Mouse (Mus musculus): ENCODE measurements at regions not wholly inside any gene's neighbourhood (a gene's known extent, or its start where the extent isn't known, plus 50 kb on each side); places are given as distances from the start of the nearest gene placed in this dataset.

DNA sequence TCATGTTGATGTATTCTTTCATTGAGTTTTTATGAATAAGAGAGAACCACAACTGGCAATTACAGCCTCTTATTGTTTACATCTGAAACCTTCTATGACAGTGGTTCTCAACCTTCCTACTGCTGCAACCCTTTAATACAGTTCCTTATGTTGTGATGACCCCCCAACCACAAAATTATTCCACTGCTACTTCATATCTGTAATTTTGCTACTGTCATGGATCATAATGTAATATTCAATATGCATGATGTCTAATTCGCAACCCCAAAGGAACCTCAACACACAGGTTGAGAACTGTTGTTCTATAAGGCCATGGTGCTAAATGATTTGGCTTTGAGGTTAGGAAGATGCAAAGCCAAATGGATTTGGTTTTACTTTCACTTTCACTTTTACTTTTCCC, 227.9 kb upstream of the Zic4 start:
- no peak for DNase-seq (ENCODE audit: low spot score)

GRCm38 (mm10) chr9:91135107-91135506, 227.1 kb upstream of the Zic4 start:
- no peak for DNase-seq (ENCODE audit: low spot score)

GRCm38 (mm10) chr9:91140651-91141050, 221.6 kb upstream of the Zic4 start:
- DNase-seq (ENCODE audit: low spot score): no peak

DNA sequence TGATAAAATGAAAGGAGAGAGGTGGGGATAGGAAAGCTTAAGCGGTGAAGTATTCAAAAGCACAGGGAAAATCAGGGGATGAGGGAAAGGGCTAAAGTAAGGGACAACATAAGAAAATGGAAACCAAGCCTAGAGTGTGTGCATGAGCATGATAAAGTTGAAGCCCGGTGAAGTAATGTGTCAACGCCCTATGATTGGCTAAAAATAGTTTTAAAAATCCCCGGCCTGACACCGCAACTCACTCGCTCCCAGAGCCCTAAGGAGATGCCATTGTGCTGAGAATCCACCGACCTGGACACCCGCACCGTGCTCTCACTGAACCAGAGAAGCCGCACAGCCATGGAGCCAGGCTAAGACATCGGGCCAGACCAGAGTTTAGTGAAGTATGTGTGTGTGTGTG, 210.3 kb upstream of the Zic4 start:
- DNase-seq (ENCODE audit: low spot score): no peak

DNA sequence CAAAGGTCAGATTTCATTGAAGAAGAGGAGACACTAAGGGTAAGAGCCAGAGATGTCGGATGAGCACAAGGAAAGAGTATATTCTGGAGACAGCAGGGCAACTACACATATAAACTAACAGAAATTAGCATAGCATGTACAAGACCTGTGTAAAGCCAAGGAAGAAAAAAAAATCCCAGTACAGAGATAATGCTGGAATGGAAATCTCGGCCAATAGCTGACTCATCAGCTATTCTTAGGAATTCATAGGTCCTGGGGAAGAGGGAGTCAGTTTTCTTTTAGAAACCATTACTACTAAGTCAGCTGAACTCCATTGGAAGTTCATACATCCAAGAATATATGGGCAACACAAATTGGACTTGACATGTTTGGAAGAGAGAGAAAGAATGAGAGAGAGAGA, 202.9 kb upstream of the Zic4 start:
- no peak for DNase-seq (ENCODE audit: low spot score)

DNA sequence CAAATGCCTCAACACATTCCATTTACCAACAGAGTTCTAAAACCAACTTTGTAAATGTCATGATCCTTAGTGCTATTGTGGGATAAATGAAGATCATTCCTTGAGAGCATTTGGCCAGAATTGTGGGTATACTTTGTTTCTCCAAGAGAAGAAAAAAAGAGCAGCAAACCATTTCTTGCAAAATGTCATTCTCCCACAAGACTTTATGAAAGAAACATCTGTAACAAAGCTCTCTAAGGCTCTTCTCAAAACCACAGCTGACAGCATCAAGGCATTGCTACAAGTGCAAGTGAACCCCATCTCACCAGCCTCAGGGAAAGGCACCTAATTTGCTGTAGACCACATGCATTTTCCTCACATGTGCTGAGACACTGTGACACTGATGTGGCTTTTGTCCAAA, 194.3 kb upstream of the Zic4 start:
- DNase-seq (ENCODE audit: low spot score): no peak

DNA sequence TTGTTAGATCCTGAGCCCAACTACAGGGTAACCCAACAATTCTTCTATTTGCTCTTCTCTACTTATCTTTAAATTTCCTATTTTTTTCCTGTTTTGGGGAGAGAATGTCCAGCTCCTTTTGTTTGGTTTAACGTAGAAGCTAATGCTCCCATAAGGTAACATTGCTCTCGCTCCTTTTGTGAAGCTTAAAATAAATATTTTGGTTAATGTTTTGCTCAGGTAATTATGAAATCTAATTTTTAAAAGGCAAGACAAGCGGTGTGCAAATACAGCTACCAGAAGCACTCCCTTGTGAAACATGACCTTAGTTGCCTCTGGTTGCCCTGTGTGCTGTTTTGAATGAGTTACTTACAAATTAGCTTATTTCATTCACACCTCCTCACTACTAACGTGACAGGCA, 169.0 kb upstream of the Zic4 start:
- DNase-seq (ENCODE audit: low spot score): no peak

- no peak for DNase-seq (ENCODE audit: low spot score)
These were observed 168.3 kb upstream of the Zic4 start for GRCm38 (mm10) chr9:91193954-91194353.

- DNase-seq (ENCODE audit: low spot score): no peak
These were observed 154.9 kb upstream of the Zic4 start for GRCm38 (mm10) chr9:91207281-91207680.

DNA sequence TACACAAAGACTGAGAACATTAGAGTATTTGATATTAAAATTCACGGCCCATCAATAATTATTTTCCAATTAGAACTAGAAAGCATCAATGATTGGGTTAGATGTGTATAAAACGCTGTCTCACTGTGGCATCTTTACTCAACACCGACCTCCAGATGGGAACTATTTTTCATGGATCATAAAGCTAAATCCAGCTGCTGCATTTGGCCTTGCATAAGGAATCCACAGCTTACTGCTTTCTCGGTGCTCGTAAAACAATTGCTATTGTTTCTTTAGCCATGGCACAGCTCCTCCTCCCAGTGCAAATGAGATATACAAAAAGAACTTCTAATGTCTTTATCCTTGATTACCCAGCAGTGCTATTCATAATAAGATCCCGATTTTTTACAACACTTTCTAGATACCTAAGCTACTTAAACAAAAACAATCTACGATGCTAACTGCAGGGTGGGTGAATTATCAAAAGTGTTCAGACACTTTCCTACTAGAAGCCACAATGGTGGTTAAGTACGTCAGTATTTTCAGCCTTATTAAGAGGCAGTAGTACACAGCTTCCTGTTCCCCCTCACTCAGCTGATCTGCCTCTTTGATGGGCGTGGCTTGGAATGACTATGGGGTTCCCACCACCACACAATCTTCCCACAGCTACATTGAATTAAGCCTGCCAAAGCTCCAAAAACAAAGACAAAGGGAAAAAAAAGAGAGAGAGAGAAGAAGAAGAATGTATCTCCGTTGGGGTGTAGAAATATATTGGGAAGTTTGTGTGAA, 134.4 kb upstream of the Zic4 start:
- DNase-seq (ENCODE audit: low spot score): no peak

DNA sequence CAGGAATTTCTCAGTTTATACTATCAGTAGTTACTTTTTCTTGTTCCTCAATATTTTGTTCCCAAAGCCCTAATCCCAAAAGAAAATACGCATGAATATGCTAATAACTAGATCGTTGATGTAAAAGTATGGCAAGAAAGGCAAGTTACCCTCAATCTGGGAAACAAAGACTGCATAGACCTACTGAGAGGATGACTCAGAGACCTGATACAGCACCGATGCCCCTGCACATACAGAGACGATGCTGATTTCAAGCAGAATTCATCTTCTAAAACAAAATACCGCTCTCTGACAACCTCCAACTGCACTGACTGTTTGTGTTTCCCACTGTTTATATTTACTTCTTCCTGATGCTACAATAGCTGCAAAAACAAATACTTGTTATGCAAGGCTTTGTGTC, 133.7 kb upstream of the Zic4 start:
- DNase-seq (ENCODE audit: low spot score): no peak

DNA sequence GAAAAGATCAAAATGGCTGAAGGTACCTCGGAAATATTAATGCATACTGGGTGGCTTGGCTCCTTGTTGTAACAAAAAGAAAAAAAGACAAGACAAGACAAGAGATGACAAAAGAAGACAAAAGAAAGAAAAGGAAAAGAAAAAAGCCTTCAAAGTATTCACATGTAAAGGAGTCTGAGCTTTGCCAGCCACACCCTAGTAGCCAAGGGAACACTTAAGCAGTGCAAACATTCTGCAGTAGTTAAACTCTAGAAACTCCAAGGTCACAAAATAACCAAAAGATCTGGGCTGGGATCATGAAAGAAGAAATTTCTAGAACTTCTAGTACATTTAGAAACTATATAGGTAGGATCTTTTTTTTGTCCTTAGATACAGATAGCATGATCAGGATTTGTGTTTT, 108.3 kb upstream of the Zic4 start:
- no peak for DNase-seq (ENCODE audit: low spot score)

DNA sequence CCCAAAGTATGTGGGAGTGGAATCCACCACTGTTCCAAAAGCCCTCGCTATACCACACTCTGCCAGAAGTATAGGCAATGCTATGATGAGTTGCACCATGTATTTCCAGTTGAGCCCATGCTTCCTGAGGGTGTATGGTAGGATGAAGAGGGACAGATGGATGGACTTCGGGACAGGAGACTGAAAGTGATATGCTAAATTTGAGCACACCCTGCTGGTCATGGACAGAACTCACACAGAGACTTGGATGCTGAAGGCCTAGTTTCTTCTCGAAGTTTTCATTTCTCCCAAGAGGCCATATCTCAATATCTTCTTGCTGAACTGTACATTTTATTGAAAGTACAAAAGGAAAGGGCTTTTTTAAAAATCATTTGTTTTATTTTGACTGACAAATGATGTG, 70.9 kb upstream of the Zic4 start:
- DNase-seq (ENCODE audit: low spot score): no peak
